Mouse (Mus musculus): ENCODE data around the gene Znfx1.

Znfx1 gene

GRCm38 (mm10) chr2:167062965-167063880, at the start of gene Znfx1:
Gene Znfx1, minus strand, starts transcription at chr2:167063015.
- peak; percentile 93 to 96 for DNase-seq (ENCODE audit: low read depth in 1 of 2, low spot score in 2 of 2)

- no peak for DNase-seq (ENCODE audit: low read depth in 1 of 2, low spot score in 2 of 2)
Measured at GRCm38 (mm10) chr2:167112259-167112658, 49.4 kb upstream of the Znfx1 start.

- no peak for DNase-seq (ENCODE audit: low read depth in 1 of 2, low spot score in 2 of 2)
Measured at GRCm38 (mm10) chr2:167109506-167109905, 46.7 kb upstream of the Znfx1 start.

DNA sequence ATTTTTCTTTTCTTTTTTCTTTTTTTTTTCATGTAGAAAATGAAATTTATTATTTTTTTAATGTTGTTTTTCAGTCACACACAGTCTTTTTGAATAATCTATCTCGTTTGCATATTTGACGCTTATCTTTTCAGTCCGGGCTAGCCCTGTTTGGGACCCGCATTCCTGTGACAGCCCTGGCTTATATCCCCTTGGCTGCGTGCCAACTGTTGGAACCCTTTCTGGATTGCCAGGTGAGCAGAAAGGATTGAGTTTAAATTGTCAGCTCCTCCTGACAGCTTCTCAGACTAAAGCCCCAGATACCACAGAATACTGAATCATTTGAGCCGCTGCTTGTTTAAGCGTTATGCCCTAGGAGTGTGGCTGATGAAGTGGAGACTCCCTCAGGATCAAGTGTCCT, 40.7 kb upstream of the Znfx1 start:
- DNase-seq (ENCODE audit: low read depth in 1 of 2, low spot score in 2 of 2), result no peak

- DNase-seq (ENCODE audit: low read depth in 1 of 2, low spot score in 2 of 2), result peak; percentile 23 to 58
Measured at GRCm38 (mm10) chr2:167101743-167102441, 39.1 kb upstream of the Znfx1 start.

- no peak for DNase-seq (ENCODE audit: low read depth in 1 of 2, low spot score in 2 of 2)
Measured at GRCm38 (mm10) chr2:167094688-167095087, 31.9 kb upstream of the Znfx1 start.

GRCm38 (mm10) chr2:167093171-167093900, 30.5 kb upstream of the Znfx1 start:
- DNase-seq (ENCODE audit: low read depth in 1 of 2, low spot score in 2 of 2), result peak; percentile 69 to 74

DNA sequence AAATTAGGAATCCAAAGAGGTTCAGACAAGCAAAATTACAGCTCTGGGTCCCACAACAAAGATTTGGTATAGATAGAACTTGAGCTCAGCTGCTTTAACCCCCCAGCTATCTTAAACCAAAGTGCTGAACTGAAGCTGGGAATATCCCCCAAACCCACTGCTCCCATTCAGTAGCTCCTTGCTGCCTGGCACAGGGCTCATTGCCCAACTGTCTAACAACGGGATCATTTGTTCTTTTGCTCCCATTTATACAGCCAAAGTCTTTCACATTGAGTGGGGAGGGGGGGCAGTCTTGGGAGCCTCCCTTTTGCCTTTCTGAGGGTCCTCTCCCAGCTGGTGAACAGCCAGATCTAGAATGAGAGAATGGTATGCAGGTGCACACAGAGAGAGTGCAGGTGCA, 27.5 kb upstream of the Znfx1 start:
- no peak for DNase-seq (ENCODE audit: low read depth in 1 of 2, low spot score in 2 of 2)

DNA sequence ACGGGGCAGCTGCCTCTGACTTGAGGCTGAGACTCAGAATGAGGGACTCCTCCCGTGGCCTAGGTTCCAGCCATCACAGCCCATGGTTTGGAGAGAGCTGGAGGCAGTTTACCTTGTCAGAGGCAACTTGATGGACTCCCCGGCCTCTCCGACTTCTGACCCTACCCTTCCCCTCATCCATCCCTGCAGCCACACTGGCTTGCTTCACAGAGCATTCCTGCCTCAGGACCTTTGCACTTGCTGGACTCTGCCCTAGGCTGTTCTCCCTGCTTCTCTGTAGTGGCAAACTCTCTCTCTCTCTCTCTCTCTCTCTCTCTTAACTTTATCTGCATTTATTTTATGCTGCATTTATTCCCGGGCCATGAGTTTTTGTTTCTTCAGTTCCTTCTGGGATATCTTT, 24.0 kb upstream of the Znfx1 start:
- no peak for DNase-seq (ENCODE audit: low read depth in 1 of 2, low spot score in 2 of 2)

DNA sequence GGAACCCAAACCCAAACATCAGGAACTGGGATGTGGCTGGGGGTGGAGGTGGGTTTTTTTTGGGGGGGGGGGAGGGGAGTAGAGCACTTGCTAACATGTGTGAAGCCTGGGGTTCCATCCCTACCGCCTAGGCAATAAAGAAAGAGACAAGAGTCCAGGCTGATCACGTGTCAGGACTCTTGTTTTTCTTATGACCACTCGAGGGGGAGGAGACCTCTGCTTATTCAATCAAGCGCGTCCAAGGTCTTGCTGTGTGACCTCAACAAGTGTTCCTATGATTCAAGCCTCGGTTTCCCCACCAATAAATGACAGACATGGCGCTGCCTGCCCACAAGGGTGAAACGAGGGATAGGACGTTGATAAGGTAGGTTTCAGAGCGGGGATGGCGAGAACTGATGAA, 23.3 kb upstream of the Znfx1 start:
- no peak for DNase-seq (ENCODE audit: low read depth in 1 of 2, low spot score in 2 of 2)

- no peak for DNase-seq (ENCODE audit: low read depth in 1 of 2, low spot score in 2 of 2)
Measured at GRCm38 (mm10) chr2:167081639-167082038, 18.8 kb upstream of the Znfx1 start.

DNA sequence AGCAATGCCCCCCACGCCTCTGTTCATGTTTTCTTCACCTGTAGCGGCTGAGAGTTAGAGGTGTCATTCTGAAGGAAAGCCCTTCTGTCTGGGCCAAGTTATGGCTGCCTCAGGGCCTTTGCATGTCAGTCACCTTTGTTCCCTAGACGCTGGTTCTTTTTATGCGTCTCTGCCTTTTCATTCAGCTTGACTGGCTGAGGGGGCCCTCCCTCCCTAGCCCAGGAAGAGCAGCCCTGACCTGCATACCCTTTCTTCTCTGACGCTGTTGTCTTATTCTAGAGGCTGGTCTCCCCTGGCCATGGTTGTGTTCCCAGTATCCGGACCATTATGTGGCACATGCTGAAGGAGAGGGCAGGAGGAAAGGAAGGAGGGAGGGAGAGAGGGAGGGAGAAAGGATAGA, 18.3 kb upstream of the Znfx1 start:
- no peak for DNase-seq (ENCODE audit: low read depth in 1 of 2, low spot score in 2 of 2)

DNA sequence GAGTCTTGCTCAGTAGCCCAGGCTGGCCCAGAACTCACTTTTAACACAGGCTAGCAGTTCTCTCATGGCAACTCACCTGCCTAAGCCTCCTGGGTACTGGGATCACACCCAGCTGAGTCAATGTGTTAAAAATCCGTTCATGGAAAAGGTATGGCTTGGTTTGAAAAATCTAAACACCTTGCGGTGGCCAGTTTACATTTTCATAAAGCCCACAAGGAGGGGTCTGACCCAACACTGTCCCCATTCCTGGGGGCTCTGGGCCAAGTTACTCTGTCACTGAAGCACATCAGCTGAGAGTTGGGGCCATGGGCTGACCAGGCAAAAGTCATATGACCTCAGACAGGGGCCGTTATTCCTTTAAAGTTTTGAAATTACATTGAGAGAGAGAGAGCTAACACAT, 17.6 kb upstream of the Znfx1 start:
- DNase-seq (ENCODE audit: low read depth in 1 of 2, low spot score in 2 of 2), result no peak

DNA sequence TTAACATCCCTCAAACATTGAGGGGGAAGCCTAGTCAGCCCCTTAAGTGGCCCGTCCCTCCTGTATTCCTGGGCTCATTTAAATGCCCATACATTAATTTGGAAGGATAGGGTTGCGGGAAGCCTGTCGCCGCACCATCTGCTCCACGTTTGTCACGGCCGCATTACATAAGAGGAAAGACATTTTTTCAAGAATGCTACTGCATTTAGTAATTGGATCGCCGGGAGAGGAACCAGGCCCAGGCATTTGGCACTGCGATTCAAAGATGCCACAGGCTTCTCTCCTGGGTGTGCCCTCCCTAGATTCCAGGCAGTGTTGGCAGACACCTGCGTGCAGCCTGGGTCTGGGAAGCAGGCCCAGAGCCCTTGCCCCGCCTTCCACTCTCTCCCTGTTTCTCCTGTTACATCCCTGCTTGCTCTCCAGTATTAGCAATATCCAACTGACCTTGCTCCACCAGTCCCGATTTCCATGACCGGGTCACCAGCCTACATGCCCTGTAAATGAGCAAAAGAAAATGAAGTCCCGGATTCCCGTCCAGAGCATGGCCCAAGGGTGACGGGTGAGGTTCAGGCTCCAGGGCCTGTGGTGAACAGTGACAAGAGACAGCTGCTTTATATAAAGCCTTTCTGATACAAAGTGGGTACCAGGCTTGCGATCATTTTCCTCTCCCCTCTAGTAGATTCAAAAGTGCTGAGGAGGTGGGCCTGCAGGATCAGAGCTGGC, 16.9 kb upstream of the Znfx1 start:
- no peak for DNase-seq (ENCODE audit: low read depth in 1 of 2, low spot score in 2 of 2)

DNA sequence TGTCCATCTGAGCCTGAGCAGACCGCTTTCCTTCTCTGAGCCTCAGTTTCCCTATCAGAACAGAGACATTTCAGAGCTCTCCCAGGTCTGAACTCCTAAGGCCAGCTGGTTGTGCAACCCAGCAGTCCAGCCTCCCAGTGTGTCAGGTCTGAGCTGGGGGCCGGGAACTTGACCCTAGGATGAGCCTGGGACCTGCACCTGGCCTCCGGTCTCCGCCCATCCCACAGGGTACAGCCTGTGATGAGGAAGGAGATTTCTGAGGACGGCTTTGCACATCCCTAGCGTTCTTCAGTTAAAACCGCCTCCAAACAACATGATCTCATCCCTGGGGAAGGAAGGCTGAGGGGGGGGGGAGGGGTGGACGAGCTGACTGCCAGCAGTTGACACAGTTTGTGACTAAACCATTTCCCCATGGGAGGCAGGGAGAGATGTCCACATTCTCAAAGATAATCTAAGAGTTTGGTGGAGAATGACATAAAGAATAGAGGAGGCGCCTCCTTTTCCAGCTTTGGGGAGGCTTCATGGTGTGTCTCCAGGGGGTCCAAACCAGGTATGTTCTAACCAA, 16.2 kb upstream of the Znfx1 start:
- no peak for DNase-seq (ENCODE audit: low read depth in 1 of 2, low spot score in 2 of 2)

DNA sequence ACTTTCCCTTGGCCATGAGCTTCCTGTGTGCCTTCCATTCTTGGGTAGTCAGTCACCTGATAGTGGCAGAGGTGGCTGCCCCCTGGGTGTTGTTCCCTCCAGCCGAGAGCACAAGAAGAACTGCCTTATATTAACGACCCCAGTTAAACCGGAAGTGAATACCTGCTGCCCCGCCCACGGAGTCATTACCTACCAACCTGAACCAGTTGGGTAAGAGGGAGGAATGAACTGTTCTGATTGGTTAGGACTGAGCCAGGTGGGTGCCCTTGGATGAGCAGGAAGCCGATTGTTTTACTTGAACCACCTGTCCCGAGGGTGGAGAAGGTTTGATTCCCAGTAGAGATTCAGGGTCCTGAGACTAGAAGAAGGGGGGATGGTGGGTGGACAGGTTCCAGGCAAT, 15.7 kb upstream of the Znfx1 start:
- DNase-seq (ENCODE audit: low read depth in 1 of 2, low spot score in 2 of 2), result no peak

DNA sequence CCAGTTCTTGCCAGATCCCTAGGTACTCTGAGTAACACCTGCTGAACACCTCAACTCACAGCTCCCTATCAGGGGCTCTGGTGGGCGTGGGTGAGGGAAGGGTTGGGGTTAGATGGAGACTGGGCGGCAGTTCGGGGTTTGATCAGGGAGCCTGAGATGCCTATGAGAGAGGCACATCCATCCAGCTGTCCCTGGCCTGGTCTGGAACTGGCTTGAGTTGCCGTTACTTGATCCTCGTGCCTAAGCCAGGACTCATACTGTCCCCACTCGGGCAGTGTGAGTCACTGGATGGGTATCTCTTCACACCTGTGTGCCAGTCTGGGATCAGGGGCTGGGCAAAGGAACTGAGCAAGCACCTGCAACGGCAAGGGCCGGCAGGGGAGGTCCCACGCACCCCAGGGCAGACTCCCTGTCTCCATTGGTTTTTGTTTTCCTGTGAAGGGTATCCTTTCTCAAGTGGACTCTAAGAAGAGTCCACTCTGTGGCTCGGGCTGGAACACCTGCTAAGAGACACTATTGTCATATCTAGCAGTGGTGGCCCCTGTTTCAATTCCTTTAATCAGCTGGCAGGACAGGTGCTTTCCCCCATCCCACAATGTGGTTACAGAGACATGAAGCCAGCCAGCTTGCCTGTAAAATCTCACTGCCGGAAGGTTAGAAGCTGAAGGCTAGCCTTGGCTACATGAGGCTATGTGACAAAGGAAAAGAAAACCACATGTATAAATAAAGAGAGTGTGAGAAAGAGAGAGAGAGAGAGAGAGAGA, 14.6 kb upstream of the Znfx1 start:
- no peak for DNase-seq (ENCODE audit: low read depth in 1 of 2, low spot score in 2 of 2)

DNA sequence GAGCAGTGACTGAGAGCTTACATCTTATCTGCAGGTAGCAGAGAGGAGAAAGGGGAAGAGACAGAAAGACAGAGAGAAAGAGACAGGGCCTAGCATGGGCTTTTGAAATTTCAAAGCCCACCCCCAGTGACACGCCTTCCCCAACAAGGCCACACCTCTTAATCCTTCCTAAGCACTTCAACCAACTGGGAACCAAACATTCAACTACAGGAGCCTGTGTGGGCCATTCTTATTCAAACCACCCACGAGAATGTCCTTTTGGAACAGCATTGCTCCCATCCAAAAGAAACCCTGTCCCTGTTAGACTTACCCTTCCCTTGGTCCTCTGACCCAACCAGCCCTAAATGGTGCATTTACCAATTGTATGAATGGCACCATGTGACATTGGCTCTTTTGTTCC, 13.9 kb upstream of the Znfx1 start:
- no peak for DNase-seq (ENCODE audit: low read depth in 1 of 2, low spot score in 2 of 2)

DNA sequence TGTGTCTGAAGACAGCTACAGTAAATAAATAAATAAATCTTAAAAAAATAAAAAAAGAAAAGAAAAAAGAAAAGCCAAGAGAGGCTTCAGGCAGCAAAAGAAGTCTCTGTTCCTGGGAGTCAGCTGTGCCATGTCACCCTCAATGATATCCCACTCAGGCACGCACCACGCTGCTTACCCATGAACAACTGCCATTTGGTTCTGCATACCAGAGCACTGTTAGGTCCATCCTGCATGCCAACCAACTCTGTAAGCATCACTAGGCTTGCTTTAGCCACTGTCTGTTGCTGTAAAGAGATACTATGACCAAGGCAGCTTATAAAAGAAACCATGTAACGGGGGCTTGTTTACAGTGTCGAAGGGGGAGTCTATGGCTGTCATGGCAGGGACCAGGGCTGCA, 13.5 kb upstream of the Znfx1 start:
- no peak for DNase-seq (ENCODE audit: low read depth in 1 of 2, low spot score in 2 of 2)

GRCm38 (mm10) chr2:167074587-167074986, 11.8 kb upstream of the Znfx1 start:
- no peak for DNase-seq (ENCODE audit: low read depth in 1 of 2, low spot score in 2 of 2)

Measured in monocyte, adult 2 months (primary cell).